Mouse (Mus musculus) heart, embryonic 15.5 days (tissue): ENCODE results near the gene Cited2. TPM values are rescaled to one million over a fixed set of nuclear protein-coding genes. Genes with fewer than 3 reads are reported as not detected.
A peak's percentile ranks its signal among the peaks of the same experiment; 100 is the strongest.

Experiments used
- ATAC-seq: fragments of 200-750 bp; cut with Nextera tagmentation; replicated peaks from 2 replicates; pipeline ENCODE4 v1.8.0; 2017; ENCODE audit warnings: low read depth, moderate TSS enrichment; ENCODE audit not compliant: insufficient number of reproducible peaks, insufficient read depth, low FRiP score
- H3K27ac ChIP-seq: fragments of 300-500 bp; sonication (generic); 2 replicates; pipeline ENCODE4 v1.5.1; 2015; ENCODE audit warnings: mild to moderate bottlenecking, inconsistent platforms
- H3K27me3 ChIP-seq: fragments of 300-500 bp; sonication (generic); 2 replicates; pipeline ENCODE4 v1.6.1; 2015; ENCODE audit warnings: inconsistent platforms
- H3K36me3 ChIP-seq: fragments of 300-500 bp; sonication (generic); 2 replicates; pipeline ENCODE4 v1.6.1; 2015; ENCODE audit warnings: mild to moderate bottlenecking, inconsistent platforms
- H3K4me1 ChIP-seq: fragments of 300-500 bp; sonication (generic); replicated peaks from 2 replicates; pipeline ENCODE4 v1.6.1; 2015; ENCODE audit warnings: inconsistent platforms
- H3K4me2 ChIP-seq: fragments of 300-500 bp; sonication (generic); 2 replicates; pipeline ENCODE4 v1.6.1; 2015; ENCODE audit warnings: inconsistent platforms, mild to moderate bottlenecking, moderate library complexity
- H3K4me3 ChIP-seq: fragments of 300-500 bp; sonication (generic); 2 replicates; pipeline ENCODE4 v1.5.1; 2015; ENCODE audit warnings: mild to moderate bottlenecking, inconsistent platforms
- H3K9ac ChIP-seq: fragments of 300-500 bp; sonication (generic); 2 replicates; pipeline ENCODE4 v1.6.1; 2015; ENCODE audit warnings: mild to moderate bottlenecking, inconsistent platforms
- H3K9me3 ChIP-seq: fragments of 300-500 bp; sonication (generic); replicated peaks from 2 replicates; pipeline ENCODE4 v1.6.1; 2016; ENCODE audit warnings: inconsistent platforms
- WGBS: fragments of 180-500 bp; shearing (Covaris S2); methylation state at CpG from one replicate; pipeline ENCODE4 v1.1.7; 2015; ENCODE audit warnings: mixed read lengths; 5-methylcytosine and 5-hydroxymethylcytosine counted together
- polyA plus RNA-seq: library from polyadenylated mRNA; unstranded; fragments of >200 nt; fragmentation: Nextera tagmentation; extraction: Ambion mirVana; gene quantifications from 2 replicates; pipeline ENCODE4 v1.2.1, GENCODE M21; 2015

Cited2 gene
- polyA plus RNA-seq, 1 experiment from 2014 or later, result 29.8 TPM

- Histone ChIP-seq H3K4me3 (no peak overlapping the region), H3K27me3 (no peaks in the 10 kb centered on the region), H3K4me2 (no peak overlapping the region), H3K36me3 (no peaks in the 10 kb centered on the region), H3K9me3 (no peaks in the 10 kb centered on the region), H3K9ac (no peak overlapping the region), H3K4me1 (no peaks in the 10 kb centered on the region), H3K27ac (no peak overlapping the region)
- 48% methylated on average over 7 of the region's 7 CpGs for WGBS
- no peak for ATAC-seq
Measured at GRCm38 (mm10) chr10:17697376-17698265, 25.4 kb upstream of the Cited2 start.

GRCm38 (mm10) chr10:17705466-17705973 lies 17.5 kb upstream of the Cited2 start:
- no peak for ATAC-seq
- H3K27me3 ChIP-seq, result no peaks in the 10 kb centered on the region
- no peaks in the 10 kb centered on the region for H3K36me3 ChIP-seq
- no peaks in the 10 kb centered on the region for H3K4me1 ChIP-seq
- no peak overlapping the region for H3K4me3 ChIP-seq
- no peak overlapping the region for H3K27ac ChIP-seq
- no peak overlapping the region for H3K9ac ChIP-seq
- H3K4me2 ChIP-seq, result no peak overlapping the region
- H3K9me3 ChIP-seq, result no peaks in the 10 kb centered on the region
- 43% methylated on average over 4 of the region's 4 CpGs for WGBS

DNA sequence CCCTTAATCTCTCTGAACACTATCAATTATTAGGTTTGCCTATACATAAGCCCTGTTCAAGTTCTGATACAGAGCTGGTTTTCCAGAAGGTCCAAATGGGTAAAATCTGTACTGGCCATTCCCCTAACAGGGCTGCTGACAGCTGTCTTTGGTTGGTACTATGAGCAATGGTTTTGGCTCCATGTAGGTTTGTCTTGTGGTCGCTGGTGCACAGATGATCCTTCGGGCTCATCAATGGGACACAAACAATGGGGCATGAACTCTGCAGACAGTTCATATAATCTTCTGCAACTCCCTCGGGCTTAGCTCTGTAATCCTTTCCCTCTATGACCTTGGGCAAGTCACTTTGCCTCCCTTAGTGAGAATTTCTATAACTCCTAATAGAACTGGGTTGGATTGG lies 12.3 kb upstream of the Cited2 start:
- Histone ChIP-seq H3K9ac (no peak overlapping the region), H3K4me3 (no peak overlapping the region), H3K9me3 (no peaks in the 10 kb centered on the region), H3K4me2 (no peak overlapping the region), H3K27ac (no peak overlapping the region), H3K4me1 (no peaks in the 10 kb centered on the region), H3K27me3 (no peaks in the 10 kb centered on the region), H3K36me3 (no peaks in the 10 kb centered on the region)
- no peak for ATAC-seq
- 84% methylated on average over 3 of the region's 3 CpGs for WGBS

- no peak for ATAC-seq
- H3K36me3 ChIP-seq, result no peaks in the 10 kb centered on the region
- H3K9ac ChIP-seq, result no peak overlapping the region
- H3K27me3 ChIP-seq, result no peaks in the 10 kb centered on the region
- H3K4me1 ChIP-seq, result peaks cover 6% of the 10 kb centered on the region; the same call in 1 of the 2 replicates
- H3K4me2 ChIP-seq, result no peak overlapping the region
- H3K4me3 ChIP-seq, result no peak overlapping the region
- H3K9me3 ChIP-seq, result no peaks in the 10 kb centered on the region
- H3K27ac ChIP-seq, result no peak overlapping the region
- 49% methylated on average over 4 of the region's 4 CpGs for WGBS
Measured at GRCm38 (mm10) chr10:17719009-17719570, 3.9 kb upstream of the Cited2 start.

- H3K27me3 ChIP-seq, result no peaks in the 10 kb centered on the region
- peaks cover 6% of the 10 kb centered on the region; the same call in 1 of the 2 replicates for H3K4me1 ChIP-seq
- WGBS, result 93% methylated on average over 5 of the region's 5 CpGs
- H3K4me2 ChIP-seq, result no peak overlapping the region
- no peak overlapping the region for H3K9ac ChIP-seq
- no peaks in the 10 kb centered on the region for H3K36me3 ChIP-seq
- H3K27ac ChIP-seq, result no peak overlapping the region
- H3K9me3 ChIP-seq, result no peaks in the 10 kb centered on the region
- ATAC-seq, result no peak
- H3K4me3 ChIP-seq, result no peak overlapping the region
Measured at GRCm38 (mm10) chr10:17719646-17720045, 3.4 kb upstream of the Cited2 start.

DNA sequence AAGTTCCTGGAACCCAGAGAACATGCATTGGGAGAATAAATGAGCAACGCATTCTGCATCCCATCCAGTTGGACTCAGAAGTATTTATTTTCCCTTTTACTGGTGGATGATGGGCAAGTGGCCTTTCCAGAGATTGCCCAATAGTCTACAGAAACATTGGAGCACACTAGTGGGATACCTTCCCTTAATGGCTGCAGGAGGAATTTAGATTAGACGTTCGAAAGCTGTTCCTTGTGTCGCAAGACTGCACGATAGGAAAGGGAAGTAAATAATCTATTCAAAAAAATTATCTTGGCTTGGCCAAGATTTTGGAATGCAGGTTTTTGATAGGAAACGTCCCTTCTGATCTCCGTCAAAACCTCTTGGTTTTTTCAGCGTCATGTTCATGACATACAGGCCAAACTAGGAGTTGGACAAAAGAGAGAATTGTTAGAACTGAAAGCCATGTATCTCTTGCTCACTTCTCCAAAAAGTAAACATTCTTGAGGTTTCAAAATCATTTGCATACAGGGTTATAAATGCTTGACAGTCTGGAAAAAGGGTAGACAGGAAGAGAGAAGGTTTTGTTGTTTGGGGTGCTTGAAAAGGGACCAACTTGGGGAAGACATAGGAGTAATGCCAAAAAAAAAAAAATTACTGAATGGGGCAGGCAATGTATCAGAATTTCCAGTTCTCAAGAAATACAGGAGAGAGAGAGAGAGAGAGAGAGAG lies 2.0 kb upstream of the Cited2 start:
- WGBS, result 65% methylated on average over 8 of the region's 8 CpGs
- no peak overlapping the region for H3K9ac ChIP-seq
- H3K27ac ChIP-seq, result peak overlapping the region; percentile 100; the same call in 1 of the 2 replicates
- peaks cover 10% of the 10 kb centered on the region for H3K4me1 ChIP-seq
- H3K27me3 ChIP-seq, result no peaks in the 10 kb centered on the region
- peak overlapping the region; percentile 75 for H3K4me2 ChIP-seq
- no peaks in the 10 kb centered on the region for H3K9me3 ChIP-seq
- ATAC-seq, result no peak
- no peaks in the 10 kb centered on the region for H3K36me3 ChIP-seq
- peak overlapping the region; percentile 91 for H3K4me3 ChIP-seq

DNA sequence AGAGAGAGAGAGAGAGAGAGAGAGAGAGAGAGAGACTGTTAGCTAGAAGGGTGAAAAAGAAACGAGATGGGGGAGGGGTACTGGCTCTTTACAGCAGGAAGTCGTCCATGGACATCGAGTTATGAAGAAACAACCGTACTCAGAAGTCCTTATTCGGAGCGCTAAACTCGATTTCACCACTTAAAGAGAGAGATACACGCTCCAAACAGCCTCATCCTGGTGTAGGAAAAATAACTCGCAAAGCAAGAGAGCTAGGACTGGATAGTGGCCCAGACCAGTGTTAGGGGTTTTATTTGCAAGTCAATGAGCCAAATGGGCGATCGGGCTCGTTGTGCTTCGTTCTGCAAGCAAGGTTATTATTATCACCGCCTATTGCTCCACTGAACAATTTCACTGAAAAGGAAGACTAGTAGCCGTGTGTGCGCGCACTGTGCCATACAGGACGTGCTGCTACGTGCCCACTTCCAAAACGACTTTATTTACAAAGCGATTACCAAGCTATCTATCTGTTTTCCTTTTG lies 1.4 kb upstream of the Cited2 start:
- no peak for ATAC-seq
- no peaks in the 10 kb centered on the region for H3K36me3 ChIP-seq
- no peaks in the 10 kb centered on the region for H3K9me3 ChIP-seq
- peaks cover 17% of the 10 kb centered on the region for H3K4me1 ChIP-seq
- peak overlapping the region; percentile 75 for H3K4me2 ChIP-seq
- H3K9ac ChIP-seq, result peak overlapping the region; percentile 50
- H3K27ac ChIP-seq, result peak overlapping the region; percentile 100
- WGBS, result under 1% methylated on average over 21 of the region's 21 CpGs
- peak overlapping the region; percentile 91 for H3K4me3 ChIP-seq
- no peaks in the 10 kb centered on the region for H3K27me3 ChIP-seq

- Histone ChIP-seq H3K9me3 (no peaks in the 10 kb centered on the region), H3K9ac (peak overlapping the region; percentile 70), H3K27me3 (no peaks in the 10 kb centered on the region), H3K27ac (peak overlapping the region; percentile 100), H3K4me2 (peak overlapping the region; percentile 75), H3K36me3 (no peaks in the 10 kb centered on the region), H3K4me3 (peak overlapping the region; percentile 91), H3K4me1 (peaks cover 21% of the 10 kb centered on the region)
- peak; percentile 72 for ATAC-seq
- WGBS, result under 1% methylated on average over 24 of the region's 24 CpGs
Measured at GRCm38 (mm10) chr10:17722158-17722557, 860 bp upstream of the Cited2 start.

DNA sequence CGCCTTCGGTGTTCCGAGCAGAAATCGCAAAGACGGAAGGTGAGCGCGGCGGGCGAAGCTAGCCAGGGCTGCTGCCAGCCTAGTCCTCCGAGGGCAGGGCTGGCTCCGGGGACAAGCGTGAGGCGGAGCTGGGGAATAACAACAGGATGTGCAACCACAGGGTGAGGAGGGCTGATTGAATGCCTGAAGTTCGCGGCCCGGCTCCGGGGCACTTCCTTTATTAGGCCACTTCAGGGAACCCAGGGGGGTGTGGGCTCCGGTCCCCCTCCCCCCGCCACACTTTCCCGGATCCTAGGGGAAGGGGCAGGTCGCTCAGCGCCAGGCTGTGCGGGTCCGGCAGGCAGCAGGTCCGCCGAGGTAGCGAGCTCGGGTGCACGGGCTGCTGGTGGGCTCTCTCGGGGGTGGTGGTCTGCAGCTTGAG lies 413 bp downstream of the Cited2 start:
- Histone ChIP-seq H3K9ac (peak overlapping the region; percentile 94), H3K9me3 (no peaks in the 10 kb centered on the region), H3K4me1 (peaks cover 27% of the 10 kb centered on the region), H3K4me2 (peak overlapping the region; percentile 75), H3K4me3 (peak overlapping the region; percentile 91), H3K27ac (peak overlapping the region; percentile 100), H3K36me3 (no peaks in the 10 kb centered on the region), H3K27me3 (no peaks in the 10 kb centered on the region)
- peak; percentile 64 for ATAC-seq
- WGBS, result 0% methylated on average over 30 of the region's 30 CpGs

DNA sequence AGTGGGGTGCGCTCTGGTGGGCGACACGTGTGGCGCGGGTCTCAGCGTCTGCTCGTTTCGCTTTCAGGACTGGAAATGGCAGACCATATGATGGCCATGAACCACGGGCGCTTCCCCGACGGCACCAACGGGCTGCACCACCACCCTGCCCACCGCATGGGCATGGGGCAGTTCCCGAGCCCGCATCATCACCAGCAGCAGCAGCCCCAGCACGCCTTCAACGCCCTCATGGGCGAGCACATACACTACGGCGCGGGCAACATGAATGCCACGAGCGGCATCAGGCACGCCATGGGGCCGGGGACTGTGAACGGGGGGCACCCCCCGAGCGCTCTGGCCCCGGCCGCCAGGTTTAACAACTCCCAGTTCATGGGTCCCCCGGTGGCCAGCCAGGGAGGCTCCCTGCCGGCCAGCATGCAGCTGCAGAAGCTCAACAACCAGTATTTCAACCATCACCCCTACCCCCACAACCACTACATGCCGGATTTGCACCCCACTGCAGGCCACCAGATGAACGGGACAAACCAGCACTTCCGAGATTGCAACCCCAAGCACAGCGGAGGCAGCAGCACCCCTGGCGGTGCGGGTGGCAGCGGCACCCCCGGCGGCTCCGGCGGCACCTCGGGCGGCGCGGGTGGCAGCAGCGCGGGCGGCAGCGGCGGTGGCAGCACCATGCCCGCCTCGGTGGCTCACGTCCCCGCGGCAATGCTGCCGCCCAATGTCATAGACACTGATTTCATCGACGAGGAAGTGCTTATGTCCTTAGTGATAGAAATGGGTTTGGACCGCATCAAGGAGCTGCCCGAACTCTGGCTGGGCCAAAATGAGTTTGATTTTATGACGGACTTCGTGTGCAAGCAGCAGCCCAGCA lies 1.1 kb downstream of the Cited2 start:
- H3K4me2 ChIP-seq, result peak overlapping the region; percentile 75
- H3K9ac ChIP-seq, result peak overlapping the region; percentile 94
- ATAC-seq, result peak; percentile 21
- peak overlapping the region; percentile 91 for H3K4me3 ChIP-seq
- under 1% methylated on average over 65 of the region's 65 CpGs for WGBS
- peak overlapping the region; percentile 100 for H3K27ac ChIP-seq
- peaks cover 28% of the 10 kb centered on the region for H3K4me1 ChIP-seq
- no peaks in the 10 kb centered on the region for H3K9me3 ChIP-seq
- no peaks in the 10 kb centered on the region for H3K27me3 ChIP-seq
- no peaks in the 10 kb centered on the region for H3K36me3 ChIP-seq
